Mouse (Mus musculus) small intestine, adult 2 months (tissue): ENCODE results near the gene Klhl20.

Source experiments
- CTCF ChIP-seq: fragments of 200-500 bp; IDR thresholded peaks from 2 replicates; pipeline ENCODE4 v1.5.1; 2012; ENCODE audit warnings: low read depth, mild to moderate bottlenecking, control low read depth, inconsistent platforms, low read length, moderate library complexity, mixed read lengths; ENCODE audit not compliant: insufficient replicate concordance, insufficient read length; ENCODE audit errors: extremely low read depth
- POLR2A ChIP-seq: fragments of 200-500 bp; IDR thresholded peaks from 2 replicates; pipeline ENCODE4 v1.6.1; 2012; ENCODE audit warnings: low read depth, mild to moderate bottlenecking, control low read depth, inconsistent platforms, low read length, moderate library complexity

GRCm38 (mm10) chr1:161040426-161040770, 90.9 kb downstream of the Klhl20 start:
- TF ChIP-seq POLR2A (no peak), CTCF (no peak)
